Mouse (Mus musculus) brain, embryonic 14.5 days (tissue): ENCODE data around the gene Jagn1.

Source experiments
- CTCF ChIP-seq: fragments of 200-500 bp; IDR thresholded peaks from 2 replicates; pipeline ENCODE4 v1.5.1; 2012; ENCODE audit warnings: inconsistent platforms, mild to moderate bottlenecking, moderate library complexity, borderline replicate concordance; ENCODE audit not compliant: insufficient read depth, insufficient read length; ENCODE audit errors: extremely low read depth
- POLR2A ChIP-seq: fragments of 200-500 bp; IDR thresholded peaks from 2 replicates; pipeline ENCODE4 v1.6.1; 2012; ENCODE audit warnings: mild to moderate bottlenecking, inconsistent platforms, borderline replicate concordance; ENCODE audit not compliant: poor library complexity, insufficient read depth, insufficient read length, severe bottlenecking; ENCODE audit errors: extremely low read depth

DNA sequence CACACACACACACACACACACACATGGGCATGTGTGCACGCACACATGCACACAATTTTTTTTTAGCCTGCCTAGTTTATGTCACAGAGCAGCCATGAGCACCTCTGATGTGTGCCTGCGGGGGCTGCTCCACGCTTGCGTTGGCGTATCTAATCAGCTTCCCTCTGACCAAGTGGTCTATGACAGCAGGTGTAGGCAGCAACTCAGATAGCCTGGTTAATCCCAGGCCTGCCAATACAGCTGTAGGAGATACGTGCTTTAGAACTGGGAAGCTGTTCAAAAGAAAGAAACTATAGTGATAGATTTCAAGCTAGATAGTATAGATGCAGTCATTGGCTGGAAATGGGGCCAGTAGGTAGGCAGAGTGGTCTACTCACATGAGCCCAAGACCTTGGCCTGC lies 31.3 kb downstream of the Jagn1 start:
- TF ChIP-seq POLR2A (no peak), CTCF (no peak)
